Mouse (Mus musculus): ENCODE measurements around the gene Teddm1a.

- TF ChIP-seq POLR2AphosphoS5 (IDR thresholded peaks at IDR 0.05; ENCODE audit: insufficient replicate concordance, low read depth, low read length) = no peak
- TF ChIP-seq GATA1 (IDR thresholded peaks at IDR 0.05; ENCODE audit: borderline replicate concordance, low read length) = no peak
- no peak for TF ChIP-seq CTCF (IDR thresholded peaks at IDR 0.05; ENCODE audit: low read depth, low read length)
Measured at GRCm38 (mm10) chr1:153922571-153923021, 31.1 kb downstream of the Teddm1a start.

Measured in G1E (cell line).